Mouse (Mus musculus): ENCODE results near the gene Itpk1. TPM values are rescaled to one million over a fixed set of nuclear protein-coding genes. Genes with fewer than 3 reads are reported as not detected.

The Itpk1 gene
- polyA plus RNA-seq, 2 experiments from 2014 or later, result 16.2 to 18.4 TPM

- ATAC-seq, result no peak
Observed at GRCm38 (mm10) chr12:102623827-102624226, 80.9 kb downstream of the Itpk1 start.

- peak; percentile 82 for ATAC-seq
Observed at GRCm38 (mm10) chr12:102622302-102622842, 82.4 kb downstream of the Itpk1 start.

DNA sequence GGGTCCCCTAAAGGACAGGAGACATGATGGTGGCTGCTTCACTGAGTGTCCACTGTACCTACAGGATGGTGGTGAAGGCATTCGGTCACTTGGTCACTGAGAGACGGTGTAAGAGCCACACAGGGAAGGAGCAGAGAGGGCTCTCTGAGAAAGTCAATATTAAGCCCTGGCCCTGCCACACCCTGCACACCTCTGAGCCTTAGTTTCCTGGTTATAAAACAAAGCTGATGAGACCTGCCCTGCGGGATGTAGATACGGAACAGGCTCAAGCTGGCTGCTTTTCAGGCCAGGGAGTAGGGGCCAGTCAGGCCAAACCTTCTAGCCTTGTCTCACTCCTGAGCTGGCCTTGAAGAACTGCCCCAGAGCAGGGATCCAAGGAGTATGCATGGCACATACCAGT lies 82.9 kb downstream of the Itpk1 start:
- no peak for ATAC-seq

- peak; percentile 34 for ATAC-seq
Observed at GRCm38 (mm10) chr12:102621205-102621604, 83.5 kb downstream of the Itpk1 start.

DNA sequence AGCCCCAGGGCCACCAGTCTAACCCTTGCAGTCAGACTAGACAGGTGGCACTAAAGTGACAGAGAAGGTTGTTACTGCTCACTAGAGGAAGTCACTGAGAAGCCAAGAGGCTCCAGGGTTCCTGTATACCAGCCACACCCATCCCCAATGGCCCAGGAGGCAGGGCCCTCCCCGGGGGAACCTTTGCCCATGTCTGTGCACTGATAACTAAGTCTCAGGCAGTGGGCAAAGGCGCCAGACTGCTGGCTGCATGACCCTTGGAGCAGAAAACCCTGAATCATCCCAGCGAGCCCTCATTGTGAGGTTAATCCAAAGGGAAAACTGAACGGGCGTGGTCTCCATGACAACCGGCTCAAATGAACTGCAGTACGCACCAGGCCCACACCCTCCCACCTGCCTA lies 84.8 kb downstream of the Itpk1 start:
- ATAC-seq, result peak; percentile 62

DNA sequence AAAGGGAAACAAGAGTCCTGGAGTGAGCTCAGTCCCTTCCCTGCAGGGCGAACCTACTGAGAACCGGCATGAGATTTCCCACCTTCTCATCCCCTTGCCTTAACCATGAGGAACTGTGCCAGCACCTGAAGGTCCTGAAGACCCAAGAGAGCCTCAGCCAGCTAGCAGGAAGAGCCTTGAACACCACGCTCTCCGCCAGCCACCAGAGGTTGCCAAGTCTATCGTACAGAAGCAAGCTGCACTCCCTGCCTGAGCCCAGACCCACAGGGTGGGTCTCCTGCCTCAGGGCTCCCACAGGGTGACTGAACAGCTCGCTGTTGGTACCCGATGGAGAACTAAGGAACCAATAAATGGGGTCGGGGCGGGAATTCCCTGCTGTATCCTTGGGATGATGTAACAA lies 86.6 kb downstream of the Itpk1 start:
- no peak for ATAC-seq

- ATAC-seq, result no peak
Observed at GRCm38 (mm10) chr12:102616843-102617519, 87.7 kb downstream of the Itpk1 start.

- ATAC-seq, result no peak
Observed at GRCm38 (mm10) chr12:102616201-102616600, 88.5 kb downstream of the Itpk1 start.

DNA sequence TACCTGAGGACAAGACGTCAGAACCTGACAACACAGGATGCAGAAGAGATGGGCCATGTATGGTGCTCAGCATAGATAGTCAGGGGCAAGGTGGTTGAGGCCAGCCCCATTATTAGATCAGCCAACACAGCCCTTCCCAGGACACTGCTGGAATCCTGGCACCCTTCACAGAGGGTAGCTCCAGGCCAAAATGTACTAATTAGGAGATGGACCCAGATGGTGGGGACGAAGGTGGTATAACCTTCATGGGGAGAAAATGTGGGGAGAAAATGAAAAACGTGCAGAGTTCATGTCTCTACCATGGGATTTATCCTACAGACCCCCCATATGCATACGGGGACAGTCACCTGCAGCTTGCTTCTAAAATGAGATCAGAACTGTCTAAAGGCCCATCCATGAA lies 91.3 kb downstream of the Itpk1 start:
- no peak for ATAC-seq

GRCm38 (mm10) chr12:102612431-102612830 lies 92.3 kb downstream of the Itpk1 start:
- ATAC-seq, result peak; percentile 96

DNA sequence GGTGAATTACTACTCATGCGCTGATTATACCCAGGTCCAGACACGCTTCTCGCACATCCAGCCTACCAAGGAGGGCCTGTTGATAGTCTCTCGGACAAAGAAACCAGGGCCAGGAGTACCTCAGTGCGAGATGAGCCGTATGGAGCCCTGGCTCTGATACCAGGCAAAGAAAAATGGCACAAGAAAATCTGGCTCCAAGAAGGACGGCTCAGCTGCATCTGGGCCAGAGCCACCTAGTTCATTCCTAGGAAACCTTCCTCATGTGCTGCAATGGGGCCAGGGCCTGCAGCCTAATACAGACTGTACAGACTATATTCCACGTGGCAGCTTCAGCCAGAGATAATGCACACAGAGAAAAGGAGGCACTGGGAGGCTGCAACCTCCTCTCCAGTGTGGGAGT lies 93.8 kb downstream of the Itpk1 start:
- ATAC-seq, result no peak

GRCm38 (mm10) chr12:102607808-102608517 lies 96.8 kb downstream of the Itpk1 start:
- ATAC-seq, result no peak

GRCm38 (mm10) chr12:102607066-102607465 lies 97.7 kb downstream of the Itpk1 start:
- no peak for ATAC-seq

GRCm38 (mm10) chr12:102605607-102606006 lies 99.1 kb downstream of the Itpk1 start:
- ATAC-seq, result peak; percentile 69

DNA sequence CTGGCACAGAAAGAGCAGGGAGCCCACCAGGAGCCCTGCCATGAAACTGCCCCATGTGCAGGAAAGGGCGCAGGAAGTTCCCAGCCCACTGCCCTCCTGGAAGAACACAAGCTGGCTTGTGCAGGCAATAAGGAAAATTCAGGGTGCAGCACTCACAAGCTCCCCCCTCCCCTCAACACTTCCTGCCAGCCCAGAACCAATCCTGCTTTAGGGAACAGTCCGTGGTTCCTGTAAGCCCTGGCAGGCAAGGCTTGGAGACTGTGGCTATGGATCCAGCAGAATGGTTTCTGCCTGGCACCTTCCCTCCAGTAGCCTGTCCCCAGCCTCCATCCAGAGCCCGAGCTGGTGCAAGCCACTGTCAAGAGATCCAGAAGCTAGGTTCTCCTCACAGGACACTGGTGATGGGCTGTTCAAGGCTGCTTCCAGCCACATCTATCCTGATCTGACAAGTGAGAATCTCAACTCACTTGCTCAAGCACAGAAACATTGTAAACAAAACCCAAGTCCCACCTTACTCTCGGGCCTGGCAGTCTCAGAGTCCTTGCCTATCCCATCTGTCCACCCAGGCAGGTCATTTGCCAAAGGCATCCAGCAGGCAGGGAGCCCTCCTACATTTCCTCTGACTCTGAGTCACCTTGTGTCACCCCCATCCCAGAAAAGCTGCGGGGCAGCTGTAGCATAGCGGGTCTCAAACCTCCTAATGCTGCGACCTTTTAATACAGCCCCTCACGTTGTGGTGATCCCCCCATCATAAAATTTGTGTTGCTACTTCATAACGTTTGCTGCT lies 102.3 kb downstream of the Itpk1 start:
- no peak for ATAC-seq

GRCm38 (mm10) chr12:102601847-102602246 lies 102.9 kb downstream of the Itpk1 start:
- no peak for ATAC-seq

DNA sequence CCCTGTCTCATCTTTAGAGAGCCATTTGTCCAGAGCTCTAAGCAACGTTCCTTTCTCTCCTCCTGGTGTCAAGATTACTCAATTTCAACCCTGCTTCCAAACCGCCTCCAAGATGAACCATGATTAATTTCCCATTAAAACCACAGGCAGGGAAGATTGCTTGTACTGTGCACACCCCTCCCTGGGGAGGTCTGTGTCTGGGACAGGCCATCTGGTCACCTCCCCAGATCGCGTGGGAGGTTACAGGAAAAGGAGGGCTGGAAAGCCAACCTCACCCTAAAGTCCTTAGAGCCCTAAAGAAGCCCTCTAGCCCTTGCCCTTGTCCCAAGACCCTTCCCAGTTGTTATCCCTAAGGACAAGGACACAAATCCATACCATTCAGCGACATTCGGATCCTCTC lies 104.4 kb downstream of the Itpk1 start:
- ATAC-seq, result no peak

- no peak for ATAC-seq
Observed at GRCm38 (mm10) chr12:102599801-102600200, 104.9 kb downstream of the Itpk1 start.

DNA sequence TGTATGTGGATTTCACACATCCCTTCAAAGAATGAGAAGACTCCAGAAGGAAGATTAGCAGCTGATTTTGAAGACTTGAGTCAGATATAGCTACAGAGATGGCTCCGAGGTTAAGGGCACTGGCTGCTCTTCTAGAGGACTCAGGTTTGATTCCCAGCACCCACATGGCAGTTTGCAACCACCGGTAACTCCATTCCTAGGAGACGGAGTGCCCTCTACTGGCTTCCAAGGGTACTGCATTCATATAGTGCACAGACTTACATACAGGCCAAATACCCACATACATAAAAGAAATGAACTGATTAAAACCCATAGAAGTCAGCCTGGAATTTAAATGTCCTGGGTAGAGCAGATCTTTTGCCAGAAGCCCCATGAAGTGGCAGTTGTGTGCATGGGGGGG lies 106.2 kb downstream of the Itpk1 start:
- ATAC-seq, result no peak

DNA sequence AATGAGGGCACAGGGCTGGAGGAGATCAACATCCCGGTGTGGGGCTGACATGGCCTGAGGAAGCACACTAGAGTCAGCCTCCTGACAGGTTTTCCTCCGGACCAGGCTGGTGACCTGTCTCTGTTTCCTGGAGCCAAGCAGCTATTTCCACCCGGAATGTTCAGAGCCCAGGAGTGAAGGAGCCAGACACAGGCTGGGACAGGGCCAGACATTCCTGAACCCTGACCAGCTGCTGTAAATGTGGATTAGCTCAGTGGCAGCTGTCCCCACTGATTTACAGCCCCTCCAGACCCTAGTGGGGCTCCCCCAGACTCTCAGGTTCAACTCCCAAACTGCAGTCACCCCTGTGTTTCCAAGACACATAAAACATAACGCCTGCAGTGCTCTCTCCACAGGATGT lies 107.3 kb downstream of the Itpk1 start:
- no peak for ATAC-seq

GRCm38 (mm10) chr12:102596410-102596809 lies 108.3 kb downstream of the Itpk1 start:
- ATAC-seq, result no peak

DNA sequence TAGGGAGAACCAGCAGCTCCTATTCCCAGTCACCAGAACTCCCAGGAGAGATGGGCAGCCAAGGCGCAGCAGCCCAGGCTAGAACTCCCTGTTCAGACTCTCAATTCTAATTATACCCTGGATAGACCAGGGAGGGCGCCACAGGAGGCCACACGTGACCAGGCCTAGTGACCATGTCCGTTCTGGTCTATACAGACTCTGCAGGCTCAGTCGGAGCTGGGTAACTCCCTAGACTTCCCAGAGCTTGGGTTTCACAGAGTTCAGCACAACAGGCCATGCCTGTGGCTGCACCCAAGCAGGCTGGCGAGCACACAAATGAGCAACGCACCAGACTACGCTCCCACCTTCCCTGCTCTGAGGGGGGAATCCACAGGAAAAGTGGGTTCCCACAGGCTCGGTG lies 110.1 kb downstream of the Itpk1 start:
- ATAC-seq, result no peak

DNA sequence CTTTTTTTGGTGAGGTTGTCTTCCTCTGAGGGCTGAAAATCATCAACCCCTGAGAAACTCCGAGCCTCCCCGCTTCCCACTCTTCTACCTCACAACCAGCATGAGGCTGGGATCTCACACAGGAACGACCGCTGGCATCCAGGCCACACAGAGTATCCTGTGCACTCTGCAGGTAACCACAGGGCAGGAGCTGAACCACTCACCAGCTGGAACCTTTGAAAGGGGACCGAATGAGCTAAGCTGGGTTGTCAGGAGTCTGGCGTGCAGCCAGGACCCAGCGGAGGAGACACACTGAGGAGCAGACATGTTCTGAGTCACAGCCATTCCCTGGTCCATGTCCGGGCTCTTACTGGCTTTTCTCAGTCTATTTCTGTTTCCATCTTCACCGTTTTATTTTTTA lies 111.0 kb downstream of the Itpk1 start:
- ATAC-seq, result no peak
